Mouse (Mus musculus) regulatory T cell (primary cell): Measurements from ENCODE around the gene Csgalnact2.

Source experiments
- in situ Hi-C: fragments of 300-600 bp; cut with MboI, MseI; formaldehyde crosslinking; loops from one replicate; pipeline ENCODE4 v1.15.1; 2025; ENCODE audit warnings: high pct_unique_total_duplicates

Gene Csgalnact2

DNA sequence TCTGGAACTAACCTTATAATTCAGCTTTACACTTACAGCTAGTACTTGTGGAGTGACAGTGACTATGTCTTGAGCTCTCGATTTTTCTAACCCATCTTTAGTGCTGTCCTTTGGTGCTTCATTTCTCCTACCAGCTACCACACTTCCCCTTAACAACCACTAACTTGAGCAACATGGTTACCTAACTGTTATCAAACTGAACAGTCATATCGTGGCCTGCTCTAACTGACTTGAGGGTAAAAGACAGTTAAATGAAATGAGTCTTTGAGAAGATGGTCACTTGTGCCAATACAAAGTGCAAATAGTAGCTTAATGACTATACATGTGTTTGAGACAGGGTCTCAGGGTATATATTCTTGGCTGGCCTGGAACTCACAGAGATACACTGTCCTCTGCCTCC lies 1.8 kb downstream of the Csgalnact2 start:
- in situ Hi-C loops = no loop called here

DNA sequence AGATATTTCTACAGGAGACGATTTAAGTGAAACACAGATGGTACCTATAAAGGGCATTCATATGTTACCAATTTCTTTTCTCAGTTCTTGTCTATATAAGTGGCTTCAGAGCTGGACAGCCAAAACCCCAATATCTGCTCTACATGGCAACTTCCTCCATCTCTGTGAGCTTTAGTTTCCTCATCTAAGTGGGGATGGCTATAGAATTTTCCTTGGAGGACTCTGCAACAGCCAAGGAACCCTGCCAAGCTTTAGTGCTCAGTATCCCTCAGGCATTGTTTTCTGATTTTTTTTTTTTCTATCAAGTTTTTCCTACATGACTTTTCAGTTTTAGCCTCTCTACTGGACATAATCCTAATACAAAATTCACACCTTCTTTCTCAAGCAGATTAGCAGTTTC lies 4.5 kb downstream of the Csgalnact2 start:
- in situ Hi-C loops = no loop called here

DNA sequence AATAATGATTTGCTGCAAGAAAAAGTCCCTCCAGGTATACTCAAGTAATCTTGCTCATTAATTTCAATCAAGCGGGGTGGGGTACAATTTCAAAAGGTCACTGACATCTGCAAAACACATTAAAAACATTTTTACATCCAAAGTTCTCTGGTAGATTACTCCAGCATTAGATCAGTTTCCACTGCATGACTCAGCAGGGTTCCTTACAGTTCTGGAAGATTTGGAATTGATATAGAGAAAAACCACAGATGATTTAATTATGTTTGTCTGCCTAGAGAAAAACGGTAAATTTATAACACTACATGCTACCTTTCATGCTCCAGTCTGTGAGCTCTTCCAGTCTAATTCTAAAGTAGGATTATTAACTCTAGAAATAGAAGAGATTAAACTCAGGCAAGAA lies 8.9 kb downstream of the Csgalnact2 start:
- in situ Hi-C loops = no loop called here

- in situ Hi-C loops = no loop called here
Measured at GRCm38 (mm10) chr6:118127827-118128487, 11.0 kb downstream of the Csgalnact2 start.

- in situ Hi-C loops = no loop called here
Measured at GRCm38 (mm10) chr6:118127198-118127597, 11.7 kb downstream of the Csgalnact2 start.

- in situ Hi-C loops = no loop called here
Measured at GRCm38 (mm10) chr6:118126577-118126976, 12.4 kb downstream of the Csgalnact2 start.

DNA sequence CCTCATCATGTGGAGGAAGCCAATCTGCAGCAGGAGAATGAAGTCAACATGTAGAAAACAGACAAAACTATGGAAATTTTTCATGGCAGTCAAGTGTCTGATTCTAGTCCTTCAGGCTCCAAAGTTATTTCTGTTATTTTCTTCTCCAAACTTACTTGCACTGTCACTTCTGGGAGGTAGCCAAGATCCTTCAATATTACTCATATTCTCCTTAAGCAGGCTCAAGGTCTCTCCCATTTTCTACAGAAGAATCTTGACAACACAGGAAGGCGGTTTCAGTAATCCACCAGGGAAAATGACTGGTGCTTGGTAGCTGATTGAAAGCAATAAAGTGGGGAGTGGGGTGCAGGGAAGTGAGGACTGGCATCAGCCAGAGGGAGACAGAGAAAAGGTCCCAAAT lies 16.2 kb downstream of the Csgalnact2 start:
- in situ Hi-C loops = no loop called here

DNA sequence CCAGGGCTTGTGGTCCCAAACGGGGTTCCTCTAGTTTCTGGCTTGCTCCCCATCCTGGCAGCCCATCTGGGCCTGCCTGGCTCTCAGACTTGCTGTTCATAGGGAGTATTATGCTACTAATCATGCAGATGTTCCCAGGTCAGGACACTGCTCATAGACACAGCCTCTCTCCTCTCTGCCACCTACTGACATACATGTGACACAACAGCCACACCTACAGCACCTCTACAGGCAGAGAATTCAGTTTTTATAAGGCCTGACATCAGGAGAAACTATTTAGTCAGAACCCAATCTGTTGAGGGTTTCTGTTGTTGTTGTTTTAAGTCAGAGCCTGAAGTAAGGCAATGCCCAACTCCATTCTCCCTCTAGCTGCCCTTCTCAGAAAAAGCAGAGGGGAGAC lies 27.1 kb downstream of the Csgalnact2 start:
- in situ Hi-C loops = no loop called here

DNA sequence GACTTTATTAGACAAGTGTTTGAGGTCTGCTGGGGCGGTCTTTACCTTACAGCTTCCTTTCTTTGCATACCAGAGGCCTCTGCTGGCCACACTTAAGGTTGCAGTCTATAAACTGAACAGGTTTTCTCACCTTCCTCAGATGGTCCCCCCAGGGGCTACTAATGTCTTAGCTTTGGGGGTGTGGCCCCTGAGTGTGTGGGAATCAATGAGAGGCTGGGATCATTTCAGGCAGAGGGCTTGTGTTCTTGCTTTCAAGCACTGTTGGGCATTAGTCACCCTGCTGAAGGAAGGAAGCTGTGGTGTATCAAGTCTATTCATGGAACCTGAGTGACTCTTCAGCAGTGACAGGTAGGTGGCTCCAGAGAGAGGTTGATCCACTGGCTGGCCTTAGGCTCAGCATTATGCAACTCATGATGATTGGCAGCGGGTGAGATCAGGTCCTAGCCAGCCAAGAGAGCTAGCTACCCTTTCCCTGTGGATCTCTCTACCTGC lies 39.6 kb downstream of the Csgalnact2 start:
- in situ Hi-C loops = no loop called here

DNA sequence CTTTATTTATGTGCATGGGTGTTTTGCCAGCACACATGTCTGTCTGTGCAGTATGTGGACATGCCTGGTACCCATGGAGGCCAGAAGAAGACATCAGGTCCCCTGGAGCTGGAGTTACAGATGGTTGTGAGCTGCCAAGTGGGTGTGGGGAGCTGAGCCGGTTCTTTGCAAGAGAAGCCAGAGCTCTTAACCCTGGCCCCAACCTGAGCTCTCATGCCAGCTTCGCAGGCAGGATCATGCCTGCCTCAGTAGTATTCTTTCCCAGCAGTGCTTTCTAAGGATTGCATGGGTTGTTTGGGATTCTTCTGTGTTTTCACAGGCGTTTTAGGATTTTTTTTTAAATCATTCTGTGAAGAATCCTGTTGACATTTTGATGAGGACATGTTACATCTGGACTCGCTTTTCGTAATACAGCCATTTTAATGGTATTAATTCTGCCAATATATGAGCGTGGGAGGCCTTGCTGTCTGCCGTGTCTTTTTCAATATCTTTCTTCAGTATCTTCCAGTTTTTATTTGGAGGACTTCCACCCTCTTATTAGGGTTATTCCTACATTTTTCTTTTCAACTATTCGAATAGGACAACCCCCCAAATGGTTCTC lies 41.1 kb downstream of the Csgalnact2 start:
- in situ Hi-C loops = no loop called here

GRCm38 (mm10) chr6:118090827-118091226 lies 48.1 kb downstream of the Csgalnact2 start:
- in situ Hi-C loops = no loop called here

DNA sequence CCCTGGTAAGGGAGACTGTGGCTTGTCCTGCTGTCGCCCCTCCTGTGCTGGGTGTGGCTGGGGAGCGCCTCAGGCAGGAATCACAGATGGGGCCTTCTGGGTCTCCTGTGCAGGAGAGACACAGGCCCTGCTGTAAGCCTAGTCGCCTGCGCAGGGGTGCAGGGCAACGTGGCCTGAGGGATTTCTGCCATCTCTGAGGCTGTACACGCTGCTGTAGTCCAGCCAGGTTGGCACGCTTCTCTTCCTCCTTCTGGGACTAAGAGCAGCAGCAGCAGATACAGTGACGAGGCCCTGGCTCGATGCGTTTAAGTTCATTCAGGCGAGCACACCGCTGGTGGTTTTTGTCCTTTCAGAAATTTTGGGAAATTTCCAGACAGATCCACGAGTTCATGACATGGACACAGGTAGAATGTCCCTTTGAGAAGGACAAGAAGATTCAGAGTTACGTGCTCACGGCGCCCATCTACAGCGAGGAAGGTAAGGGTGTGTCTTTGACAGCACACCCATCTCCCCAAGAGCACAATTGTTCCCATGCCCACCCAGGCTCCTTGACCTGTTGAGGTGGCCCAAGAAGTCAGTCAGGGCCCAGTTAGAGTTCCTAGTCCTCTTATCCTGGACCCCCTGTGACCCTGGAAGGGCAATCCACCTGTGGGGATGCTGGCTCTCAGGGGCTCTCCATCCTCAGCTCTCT lies 50.0 kb downstream of the Csgalnact2 start:
- in situ Hi-C loops = no loop called here

GRCm38 (mm10) chr6:118087955-118088354 lies 51.0 kb downstream of the Csgalnact2 start:
- in situ Hi-C loops = no loop called here

GRCm38 (mm10) chr6:118084596-118084995 lies 54.3 kb downstream of the Csgalnact2 start:
- in situ Hi-C loops = no loop called here

- in situ Hi-C loops = no loop called here
Measured at GRCm38 (mm10) chr6:118083608-118084007, 55.3 kb downstream of the Csgalnact2 start.

GRCm38 (mm10) chr6:118082384-118082783 lies 56.6 kb downstream of the Csgalnact2 start:
- in situ Hi-C loops = no loop called here

- in situ Hi-C loops = no loop called here
Measured at GRCm38 (mm10) chr6:118080711-118081110, 58.2 kb downstream of the Csgalnact2 start.

DNA sequence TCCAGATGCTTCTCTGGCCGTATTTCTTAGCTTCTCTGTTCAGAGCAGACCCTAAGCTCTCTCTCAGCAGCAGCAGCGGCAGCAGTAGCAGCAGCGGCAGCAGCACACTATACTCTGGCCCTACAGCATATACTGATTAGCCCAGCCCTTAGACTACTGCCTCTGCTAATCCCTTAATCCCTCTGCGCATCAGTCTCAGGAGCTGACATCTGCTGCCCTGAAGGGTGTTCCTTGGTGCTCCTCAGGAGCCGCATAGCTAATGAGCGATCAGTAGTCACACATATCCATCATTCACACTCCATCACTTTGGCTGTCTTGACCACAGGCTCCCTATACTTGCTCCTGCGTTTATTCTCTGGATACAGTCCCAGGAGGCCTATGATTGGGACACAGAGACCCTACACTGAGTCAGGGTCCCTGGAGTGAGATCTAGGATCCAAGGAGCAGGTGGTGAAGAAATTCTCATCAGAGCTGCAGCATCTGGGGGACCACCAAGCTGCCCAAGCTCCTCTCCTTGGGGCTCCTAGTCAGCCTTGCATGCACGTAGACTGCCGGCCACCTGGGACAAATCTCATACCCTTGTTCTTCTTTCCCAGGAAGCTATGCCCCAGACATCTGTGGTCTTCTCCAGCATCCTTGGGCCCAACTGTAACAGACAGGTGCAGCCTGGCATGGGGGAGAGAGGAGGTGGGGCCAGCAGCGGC lies 59.0 kb downstream of the Csgalnact2 start:
- in situ Hi-C loops = no loop called here

DNA sequence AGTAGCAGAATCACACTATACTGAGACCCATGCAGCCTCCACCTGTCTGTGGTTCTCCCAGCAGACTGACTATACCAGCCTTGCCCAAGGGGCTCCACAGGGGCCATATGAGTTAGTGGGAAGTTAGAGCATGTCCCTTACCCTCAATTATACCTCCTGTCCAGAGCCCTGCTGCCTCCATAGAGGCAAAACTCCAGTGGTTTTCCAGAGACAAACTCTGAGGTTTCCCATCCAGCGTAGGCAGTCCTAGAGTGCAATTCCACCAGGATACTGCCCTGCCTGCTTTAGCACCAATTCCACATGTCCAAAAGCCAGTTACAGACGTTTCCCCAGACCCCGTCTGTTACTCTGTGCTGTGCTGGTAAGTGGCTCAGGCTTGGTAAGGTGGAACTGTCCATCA lies 59.6 kb downstream of the Csgalnact2 start:
- in situ Hi-C loops = no loop called here

DNA sequence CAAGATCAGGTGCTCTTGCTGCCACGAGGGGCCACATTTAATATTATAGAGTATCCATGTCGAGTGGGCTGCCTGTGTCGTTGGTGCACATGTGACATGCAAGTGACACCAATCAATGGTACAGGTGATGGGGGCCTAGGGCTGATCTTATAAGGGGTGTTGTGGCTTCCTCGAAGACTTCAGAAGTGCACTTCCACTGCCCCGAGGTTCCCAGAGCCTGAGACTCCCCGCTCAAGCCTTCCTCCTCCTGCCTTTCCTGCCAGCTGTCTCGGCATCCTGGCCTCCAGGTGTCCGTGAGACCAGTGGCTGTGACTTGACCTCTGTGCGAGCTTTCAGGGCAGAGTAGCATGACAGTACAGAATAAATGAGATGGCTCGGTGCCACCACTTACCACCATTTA lies 60.2 kb downstream of the Csgalnact2 start:
- in situ Hi-C loops = no loop called here

GRCm38 (mm10) chr6:118077421-118077820 lies 61.5 kb downstream of the Csgalnact2 start:
- in situ Hi-C loops = no loop called here

GRCm38 (mm10) chr6:118076748-118077147 lies 62.2 kb downstream of the Csgalnact2 start:
- in situ Hi-C loops = no loop called here
